Mouse (Mus musculus) heart, embryonic 13.5 days (tissue): ENCODE data around the gene Atmin. TPM values are rescaled to one million over a fixed set of nuclear protein-coding genes. Genes with fewer than 3 reads are reported as not detected.

Experiments
- ATAC-seq: fragments of 200-750 bp; cut with Nextera tagmentation; 2 replicates; pipeline ENCODE4 v1.8.0; 2017; ENCODE audit warnings: moderate TSS enrichment; ENCODE audit not compliant: insufficient number of reproducible peaks, low FRiP score, low TSS enrichment; ENCODE audit errors: extremely low read depth
- H3K27ac ChIP-seq: fragments of 300-500 bp; sonication (generic); replicated peaks from 2 replicates; pipeline ENCODE4 v1.5.1; 2015; ENCODE audit warnings: moderate library complexity, mild to moderate bottlenecking, inconsistent platforms
- H3K27me3 ChIP-seq: fragments of 300-500 bp; sonication (generic); replicated peaks from 2 replicates; pipeline ENCODE4 v1.6.1; 2015; ENCODE audit warnings: mild to moderate bottlenecking, inconsistent platforms
- H3K36me3 ChIP-seq: fragments of 300-500 bp; sonication (generic); 2 replicates; pipeline ENCODE4 v1.6.1; 2015; ENCODE audit warnings: mild to moderate bottlenecking, inconsistent platforms
- H3K4me1 ChIP-seq: fragments of 300-500 bp; sonication (generic); 2 replicates; pipeline ENCODE4 v1.6.1; 2015; ENCODE audit warnings: inconsistent platforms
- H3K4me2 ChIP-seq: fragments of 300-500 bp; sonication (generic); 2 replicates; pipeline ENCODE4 v1.6.1; 2015; ENCODE audit warnings: inconsistent platforms, mild to moderate bottlenecking, moderate library complexity
- H3K4me3 ChIP-seq: fragments of 300-500 bp; sonication (generic); 2 replicates; pipeline ENCODE4 v1.5.1; 2015; ENCODE audit warnings: moderate library complexity, mild to moderate bottlenecking, inconsistent platforms
- H3K9ac ChIP-seq: fragments of 300-500 bp; sonication (generic); 2 replicates; pipeline ENCODE4 v1.6.1; 2015; ENCODE audit warnings: inconsistent platforms, mild to moderate bottlenecking, moderate library complexity
- H3K9me3 ChIP-seq: fragments of 300-500 bp; sonication (generic); 2 replicates; pipeline ENCODE4 v1.6.1; 2016; ENCODE audit warnings: inconsistent platforms
- WGBS: fragments of 180-500 bp; shearing (Covaris S2); methylation state at CpG from one replicate; pipeline ENCODE4 v1.1.7; 2015; ENCODE audit warnings: mixed read lengths; 5-methylcytosine and 5-hydroxymethylcytosine counted together
- polyA plus RNA-seq: library from polyadenylated mRNA; unstranded; fragments of >200 nt; fragmentation: Nextera tagmentation; extraction: Ambion mirVana; gene quantifications from 2 replicates; pipeline ENCODE4 v1.2.1, GENCODE M21; 2015

Atmin gene
- polyA plus RNA-seq, 1 experiment from 2014 or later: 8.8 TPM

DNA sequence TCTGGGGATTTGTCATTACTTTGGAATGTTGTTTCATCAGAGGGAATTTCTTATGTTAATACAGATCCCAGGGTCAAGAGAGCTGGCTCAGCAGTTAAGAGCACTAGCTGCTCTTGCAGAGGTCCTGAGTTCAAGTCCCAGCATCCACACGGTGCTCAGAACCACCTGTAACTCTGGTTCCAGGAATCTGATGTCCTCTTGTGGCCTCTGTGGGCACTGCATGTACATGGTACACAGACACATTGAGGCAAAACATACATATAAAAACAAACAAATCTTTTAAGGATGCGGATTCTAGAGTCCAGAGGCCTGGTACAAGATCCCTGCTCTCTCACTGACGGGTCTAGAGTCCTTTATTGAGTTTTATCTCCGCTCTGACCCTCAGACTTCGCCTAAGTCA lies 14.6 kb upstream of the Atmin start:
- Histone ChIP-seq H3K4me3 (no peak overlapping the region), H3K9ac (no peak overlapping the region), H3K27ac (no peak overlapping the region), H3K9me3 (no peaks in the 10 kb centered on the region), H3K4me1 (no peaks in the 10 kb centered on the region), H3K36me3 (peaks cover 89% of the 10 kb centered on the region), H3K4me2 (no peak overlapping the region), H3K27me3 (no peaks in the 10 kb centered on the region)
- 91% methylated on average over 5 of the region's 5 CpGs for WGBS
- no peak for ATAC-seq

DNA sequence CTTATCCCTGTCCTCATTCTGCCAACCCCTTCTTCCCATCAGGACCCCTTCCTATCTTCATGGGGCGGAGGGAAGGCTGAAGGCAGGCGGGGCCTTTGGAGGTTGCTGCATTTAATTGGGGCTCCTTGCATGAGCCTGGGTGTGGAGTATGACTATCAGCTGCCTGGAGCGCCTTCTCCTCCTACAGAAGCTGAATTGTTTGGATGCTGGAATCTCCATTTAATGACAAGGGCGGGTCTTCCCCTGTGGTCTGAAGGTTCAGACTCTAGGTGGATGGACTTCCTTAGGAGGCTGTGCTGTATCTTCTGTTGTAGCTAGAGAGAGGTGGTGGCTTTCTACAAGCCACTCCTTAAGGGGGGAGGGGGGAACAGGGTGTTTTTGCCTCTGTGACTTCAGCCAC lies 8.2 kb upstream of the Atmin start:
- Histone ChIP-seq H3K36me3 (peaks cover 90% of the 10 kb centered on the region), H3K9ac (no peak overlapping the region), H3K27ac (no peak overlapping the region), H3K4me3 (no peak overlapping the region), H3K4me2 (no peak overlapping the region), H3K9me3 (no peaks in the 10 kb centered on the region), H3K4me1 (no peaks in the 10 kb centered on the region), H3K27me3 (no peaks in the 10 kb centered on the region)
- no peak for ATAC-seq
- WGBS: 91% methylated on average over 4 of the region's 4 CpGs

DNA sequence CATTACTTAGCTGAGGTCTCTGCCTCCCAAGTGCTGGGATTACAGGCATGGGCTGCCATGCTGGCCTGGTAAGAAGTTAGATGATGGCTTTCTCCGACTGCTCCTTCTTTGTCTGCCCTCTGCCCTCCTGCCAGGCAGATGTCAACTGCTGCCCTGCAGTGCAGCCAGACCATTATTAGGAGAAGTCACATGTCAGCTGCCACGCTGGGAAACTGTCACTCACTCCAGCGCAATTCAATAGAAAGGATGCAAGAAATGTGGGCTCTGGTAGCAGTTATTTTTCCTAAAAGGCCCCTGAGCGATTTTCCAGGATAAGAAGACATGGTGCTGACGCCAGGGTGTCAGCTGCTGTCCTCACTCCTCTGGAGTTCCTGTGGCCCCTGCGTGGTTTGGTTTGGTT lies 7.7 kb upstream of the Atmin start:
- Histone ChIP-seq H3K4me2 (no peak overlapping the region), H3K36me3 (peaks cover 92% of the 10 kb centered on the region), H3K27ac (no peak overlapping the region), H3K4me1 (no peaks in the 10 kb centered on the region), H3K9ac (no peak overlapping the region), H3K4me3 (no peak overlapping the region), H3K27me3 (no peaks in the 10 kb centered on the region), H3K9me3 (no peaks in the 10 kb centered on the region)
- 86% methylated on average over 6 of the region's 6 CpGs for WGBS
- ATAC-seq: no peak

DNA sequence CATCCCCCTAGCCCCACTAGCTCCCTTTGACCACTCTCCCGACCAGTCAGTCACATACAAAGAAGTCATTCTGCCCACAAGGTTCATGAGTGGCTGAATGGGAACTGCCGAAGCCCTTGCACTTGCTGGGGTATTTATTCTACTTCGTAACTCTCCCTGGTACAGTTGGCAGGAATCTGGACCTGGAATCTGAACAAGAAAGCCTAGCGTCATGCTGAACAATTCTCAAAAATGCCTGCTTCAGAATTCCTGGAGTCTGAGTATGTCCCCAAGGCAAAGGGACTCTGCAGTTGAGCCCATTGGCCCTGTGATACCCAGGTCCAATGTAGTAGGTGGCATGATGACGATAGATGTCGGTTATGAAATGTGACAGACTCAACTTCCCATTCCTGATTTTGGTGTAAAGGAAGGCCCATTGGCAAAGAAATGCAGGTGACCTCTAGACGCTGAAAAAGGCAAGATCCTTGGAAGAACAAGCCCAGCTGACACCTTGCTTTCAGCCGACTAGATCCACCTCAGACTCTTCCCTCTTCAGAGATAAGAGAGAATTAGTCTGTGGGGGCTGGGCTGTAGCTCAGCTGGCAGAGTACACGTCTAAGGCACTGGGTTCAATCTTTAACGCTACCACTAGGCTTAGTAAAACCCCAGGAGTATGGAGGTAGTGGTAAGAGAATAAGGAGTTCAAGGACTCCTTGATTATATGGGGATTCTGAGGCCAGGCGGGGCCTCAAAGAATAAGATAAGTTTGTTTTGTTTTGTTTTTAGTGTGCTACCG lies 722 bp upstream of the Atmin start:
- Histone ChIP-seq H3K27ac (no peak overlapping the region), H3K9me3 (no peaks in the 10 kb centered on the region), H3K4me2 (peak overlapping the region; percentile 96), H3K27me3 (no peaks in the 10 kb centered on the region), H3K4me3 (peak overlapping the region; percentile 98), H3K4me1 (peaks cover 42% of the 10 kb centered on the region), H3K36me3 (peaks cover 28% of the 10 kb centered on the region), H3K9ac (no peak overlapping the region)
- ATAC-seq: no peak
- WGBS: 60% methylated on average over 12 of the region's 12 CpGs

DNA sequence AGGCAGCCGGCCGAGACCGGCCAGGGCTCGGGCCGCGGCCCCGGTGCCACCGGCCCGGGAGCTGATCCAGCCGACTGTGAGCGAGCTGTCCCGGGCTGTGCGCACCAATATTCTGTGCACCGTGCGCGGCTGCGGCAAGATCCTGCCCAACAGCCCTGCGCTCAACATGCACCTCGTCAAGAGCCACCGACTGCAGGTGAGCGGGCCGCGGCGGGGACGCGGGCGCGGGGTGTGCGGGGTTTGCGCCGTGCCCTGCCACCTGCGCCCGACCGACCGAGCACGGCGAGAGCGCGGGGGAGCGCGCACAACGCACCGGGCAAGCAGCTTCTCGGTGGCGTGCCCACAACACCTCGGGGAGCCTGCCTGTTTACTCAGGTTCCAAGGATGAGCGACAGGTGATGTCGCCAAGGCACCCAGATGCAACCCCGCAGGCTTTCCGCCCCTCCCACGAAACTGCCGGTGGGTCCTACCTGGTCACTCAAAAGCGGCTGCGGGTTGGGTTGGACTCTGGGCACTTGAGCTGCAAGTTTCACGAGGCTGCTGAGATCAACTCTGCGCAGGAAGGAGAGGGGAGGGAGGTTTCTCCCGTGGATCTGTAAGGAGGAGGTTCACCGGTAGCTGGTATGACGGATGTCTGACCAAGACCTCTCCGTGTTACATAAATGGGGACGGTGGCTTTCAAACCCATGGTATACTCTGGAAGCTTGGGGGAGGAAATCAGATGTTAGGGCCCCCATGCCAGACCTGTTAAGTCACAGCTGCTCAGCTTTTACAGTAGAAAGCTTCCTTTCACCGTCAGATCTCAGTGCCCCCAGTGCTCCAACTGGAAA lies 577 bp downstream of the Atmin start:
- peak overlapping the region; percentile 96 for H3K4me2 ChIP-seq
- peaks cover 52% of the 10 kb centered on the region for H3K4me1 ChIP-seq
- H3K27me3 ChIP-seq: no peaks in the 10 kb centered on the region
- H3K4me3 ChIP-seq: peak overlapping the region; percentile 98
- no peaks in the 10 kb centered on the region for H3K9me3 ChIP-seq
- under 1% methylated on average over 62 of the region's 62 CpGs for WGBS
- H3K36me3 ChIP-seq: peaks cover 15% of the 10 kb centered on the region
- H3K27ac ChIP-seq: peak overlapping the region; percentile 25
- H3K9ac ChIP-seq: peak overlapping the region; percentile 88
- ATAC-seq: peak; percentile 20; the same call in 1 of the 2 replicates

DNA sequence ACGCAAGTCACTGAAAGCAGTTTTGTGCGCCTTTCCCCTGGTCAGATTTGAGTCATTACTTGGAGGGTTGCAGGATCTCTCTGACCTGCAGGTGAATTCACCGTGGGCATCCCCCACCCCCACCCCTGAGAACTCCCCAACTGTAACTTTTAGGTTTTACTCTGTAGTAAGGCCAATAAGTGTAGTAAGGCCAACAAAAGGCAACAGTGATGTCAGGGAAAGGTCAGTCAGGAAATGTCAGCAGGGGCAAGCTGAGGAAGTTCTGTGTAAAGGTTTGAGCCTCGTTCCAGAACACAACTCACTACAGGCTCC lies 1.1 kb downstream of the Atmin start:
- Histone ChIP-seq H3K9ac (peak overlapping the region; percentile 88), H3K4me1 (peaks cover 52% of the 10 kb centered on the region), H3K9me3 (no peaks in the 10 kb centered on the region), H3K4me2 (peak overlapping the region; percentile 96), H3K4me3 (peak overlapping the region; percentile 98), H3K27me3 (no peaks in the 10 kb centered on the region), H3K27ac (peak overlapping the region; percentile 0; the same call in 1 of the 2 replicates), H3K36me3 (peaks cover 11% of the 10 kb centered on the region)
- WGBS: 19% methylated on average over 4 of the region's 4 CpGs
- ATAC-seq: no peak

DNA sequence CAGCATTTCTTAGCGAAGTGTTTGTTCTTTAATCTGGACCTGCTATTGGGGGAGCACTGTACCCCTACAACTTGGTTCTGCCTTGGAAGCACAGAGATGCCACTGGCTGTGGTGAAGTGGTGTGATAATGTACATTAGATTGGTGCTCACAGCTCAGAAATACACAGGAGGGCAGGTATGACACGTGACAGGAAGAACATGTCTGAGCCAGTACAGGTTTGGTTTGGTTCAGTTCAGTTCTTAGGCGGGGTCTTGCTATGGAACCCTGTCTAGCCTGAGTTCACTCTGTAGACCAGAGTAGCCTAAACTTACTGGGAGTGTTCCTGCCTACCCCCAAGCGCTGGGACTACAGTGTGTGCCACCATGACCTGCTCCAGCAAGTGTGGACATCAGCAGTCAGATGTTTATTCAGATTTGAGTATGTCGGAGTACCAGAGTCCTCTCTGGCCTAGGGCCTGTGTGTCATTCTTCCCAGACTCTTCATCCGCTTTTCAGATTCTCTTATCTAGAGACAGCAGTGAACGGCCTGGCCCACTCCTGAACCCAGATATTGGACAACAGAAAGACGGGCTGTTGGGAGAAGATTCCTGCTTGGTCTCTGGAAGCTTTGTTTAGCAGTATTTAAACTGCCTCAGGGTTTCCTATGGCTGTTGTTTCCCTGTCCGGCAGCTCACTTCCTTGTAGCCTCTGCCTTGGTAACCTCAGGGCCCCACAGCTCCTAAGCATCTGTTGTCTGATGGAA lies 2.1 kb downstream of the Atmin start:
- Histone ChIP-seq H3K4me3 (0 out of 2 replicates have a peak overlapping the region, but pooled peaks have one; percentile 98), H3K27ac (peak overlapping the region; percentile 90), H3K4me1 (peaks cover 55% of the 10 kb centered on the region), H3K9ac (peak overlapping the region; percentile 72; the same call in 1 of the 2 replicates), H3K9me3 (no peaks in the 10 kb centered on the region), H3K36me3 (peaks cover 7% of the 10 kb centered on the region; the same call in 1 of the 2 replicates), H3K27me3 (no peaks in the 10 kb centered on the region), H3K4me2 (peak overlapping the region; percentile 96)
- no peak for ATAC-seq
- 50% methylated on average over 9 of the region's 9 CpGs for WGBS

DNA sequence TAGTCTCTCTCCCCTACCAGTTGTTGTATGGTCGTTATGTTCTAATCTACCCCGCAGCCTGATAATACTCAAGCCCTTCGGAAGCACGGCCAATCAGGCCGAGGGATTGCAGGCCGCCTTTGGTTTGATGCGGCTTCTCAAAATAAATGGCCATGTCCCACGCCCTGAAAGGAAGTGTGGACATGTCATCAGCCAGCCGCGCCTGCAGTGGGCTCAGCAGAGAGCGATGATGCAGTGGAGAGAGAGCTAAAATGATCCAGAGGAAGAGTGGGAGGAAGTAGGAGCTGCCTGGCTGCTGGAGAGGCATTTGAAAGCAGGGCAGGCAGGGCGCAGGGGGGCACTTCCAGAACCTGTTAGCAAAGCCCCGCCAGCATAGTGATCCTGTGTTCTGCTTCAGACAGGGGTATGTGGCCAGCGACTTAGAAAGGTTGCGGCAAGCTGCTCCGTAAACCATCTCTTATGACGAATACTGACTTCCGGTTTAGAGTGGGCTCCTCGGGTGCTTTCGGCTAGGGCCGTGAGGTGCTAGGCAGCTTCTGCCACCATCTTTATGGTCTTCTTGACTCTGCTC lies 3.2 kb downstream of the Atmin start:
- Histone ChIP-seq H3K9me3 (no peaks in the 10 kb centered on the region), H3K4me1 (peaks cover 62% of the 10 kb centered on the region), H3K9ac (peak overlapping the region; percentile 72), H3K4me3 (peak overlapping the region; percentile 38), H3K27ac (peak overlapping the region; percentile 90), H3K36me3 (no peaks in the 10 kb centered on the region), H3K4me2 (peak overlapping the region; percentile 96), H3K27me3 (no peaks in the 10 kb centered on the region)
- WGBS: 25% methylated on average over 21 of the region's 21 CpGs
- ATAC-seq: no peak

DNA sequence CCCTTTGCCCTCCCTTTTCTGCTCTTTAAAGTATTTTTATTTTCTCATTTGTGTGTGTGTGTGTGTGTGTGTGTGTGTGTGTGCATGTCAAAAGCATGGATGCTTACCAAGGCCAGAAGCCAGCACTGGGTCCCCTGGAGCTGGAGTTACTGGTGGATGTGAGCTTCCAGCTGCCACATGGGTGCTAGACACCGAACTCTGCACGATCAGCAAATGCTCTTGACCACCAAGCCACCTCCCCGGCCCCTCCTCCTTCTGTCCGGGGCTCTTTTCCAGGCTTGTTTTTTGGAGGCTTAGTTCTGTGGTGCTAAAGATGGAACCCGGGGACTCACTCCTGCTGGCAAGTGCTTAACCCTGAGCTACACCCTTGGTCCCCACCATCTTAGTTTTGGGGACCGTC lies 3.7 kb downstream of the Atmin start:
- ATAC-seq: no peak
- H3K27ac ChIP-seq: peak overlapping the region; percentile 90
- H3K36me3 ChIP-seq: no peaks in the 10 kb centered on the region
- peak overlapping the region; percentile 72 for H3K9ac ChIP-seq
- H3K4me2 ChIP-seq: peak overlapping the region; percentile 96
- H3K4me1 ChIP-seq: peaks cover 67% of the 10 kb centered on the region
- 60% methylated on average over 6 of the region's 6 CpGs for WGBS
- no peaks in the 10 kb centered on the region for H3K9me3 ChIP-seq
- H3K27me3 ChIP-seq: no peaks in the 10 kb centered on the region
- H3K4me3 ChIP-seq: peak overlapping the region; percentile 38

DNA sequence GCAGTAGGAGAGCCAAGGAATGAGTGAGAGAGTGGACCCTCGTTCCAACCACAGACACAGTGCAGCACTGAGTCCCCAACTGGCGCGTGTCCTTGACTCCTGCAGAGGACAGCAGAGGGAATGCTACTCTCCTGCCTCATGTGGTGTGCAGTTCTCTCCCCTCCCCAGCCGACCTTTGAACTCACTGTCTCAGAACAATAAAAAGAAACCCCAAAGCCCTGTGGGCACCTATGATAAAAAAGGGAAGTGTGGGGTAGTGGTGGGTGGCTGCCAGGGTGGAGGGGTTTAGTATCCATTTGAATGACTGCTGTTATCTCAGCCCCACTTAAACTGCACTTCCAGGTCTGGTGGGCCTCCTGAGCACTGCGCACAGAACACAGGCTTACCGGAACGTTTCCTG lies 4.4 kb downstream of the Atmin start:
- Histone ChIP-seq H3K4me3 (no peak overlapping the region), H3K36me3 (no peaks in the 10 kb centered on the region), H3K9ac (no peak overlapping the region), H3K27ac (peak overlapping the region; percentile 90), H3K27me3 (no peaks in the 10 kb centered on the region), H3K9me3 (no peaks in the 10 kb centered on the region), H3K4me2 (peak overlapping the region; percentile 33), H3K4me1 (peaks cover 67% of the 10 kb centered on the region)
- no peak for ATAC-seq
- 52% methylated on average over 7 of the region's 7 CpGs for WGBS

DNA sequence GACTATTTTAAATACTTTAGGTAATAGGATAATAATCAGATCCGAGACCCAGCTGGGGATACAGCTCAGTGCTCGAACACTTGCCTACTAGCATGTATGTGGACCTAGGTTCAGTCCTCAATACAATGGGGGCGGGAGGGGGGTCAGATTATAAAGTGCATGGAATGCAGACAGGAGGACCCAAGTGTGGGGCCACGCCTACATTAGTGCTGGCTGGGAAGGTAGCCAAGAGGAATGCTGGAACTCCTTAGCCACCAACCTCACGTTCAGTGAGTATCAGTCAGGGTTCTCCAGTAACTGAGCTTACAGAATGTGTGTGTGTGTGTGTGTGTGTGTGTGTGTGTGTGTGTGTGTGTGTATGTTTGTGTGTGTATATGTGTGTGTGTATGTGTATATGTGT lies 8.2 kb downstream of the Atmin start:
- H3K27me3 ChIP-seq: no peaks in the 10 kb centered on the region
- ATAC-seq: 0 out of 2 replicates have a peak, but pooled peaks have one; percentile 32
- WGBS: 49% methylated on average over 5 of the region's 5 CpGs
- peaks cover 36% of the 10 kb centered on the region for H3K36me3 ChIP-seq
- H3K27ac ChIP-seq: 0 out of 2 replicates have a peak overlapping the region, but pooled peaks have one; percentile 2
- no peak overlapping the region for H3K9ac ChIP-seq
- H3K4me1 ChIP-seq: peaks cover 38% of the 10 kb centered on the region
- no peak overlapping the region for H3K4me2 ChIP-seq
- H3K4me3 ChIP-seq: no peak overlapping the region
- H3K9me3 ChIP-seq: no peaks in the 10 kb centered on the region
